Comparison of ENCODE assay signal across 7 mouse cellular contexts in genomic region chr17:31295892-31296781, GRCm38 (mm10). TPM values are rescaled to one million over a fixed set of nuclear protein-coding genes. Genes with fewer than 3 reads are reported as not detected.
DNase-seq lines count a peak whose midpoint lies in the region; ATAC-seq lines count a peak whose summit lies in the region.

No protein-coding gene starts in this region.

- H3K4me2 ChIP-seq in intestine, embryonic 16.5 days (ENCODE audit: low read depth, low read length) = peak overlapping the region; percentile 84
- H3K4me2 ChIP-seq in limb, embryonic 11.5 days (ENCODE audit: low read depth, severe bottlenecking) = peak overlapping the region; percentile 93
- H3K4me2 ChIP-seq in midbrain, embryonic 11.5 days = peak overlapping the region; percentile 98

- ATAC-seq in granulocyte monocyte progenitor cell, adult 5-6 weeks (replicated peaks; ENCODE audit: poor library complexity, severe bottlenecking) = peak; percentile 78
- ATAC-seq in intestine, embryonic 16.5 days = peak; percentile 89
- no peak for ATAC-seq in limb, embryonic 11.5 days (ENCODE audit: insufficient number of reproducible peaks, low FRiP score, low TSS enrichment, low read depth)
- ATAC-seq in midbrain, embryonic 11.5 days (ENCODE audit: low FRiP score) = peak; percentile 86

- H3K4me3 ChIP-seq in intestine, embryonic 16.5 days (ENCODE audit: low read length) = peak overlapping the region; percentile 59
- H3K4me3 ChIP-seq in limb, embryonic 11.5 days (ENCODE audit: low read depth, low read length) = peak overlapping the region; percentile 45
- H3K4me3 ChIP-seq in midbrain, embryonic 11.5 days (ENCODE audit: low read depth, low read length) = peak overlapping the region; percentile 59

- no peaks in the 10 kb centered on the region for H3K36me3 ChIP-seq in intestine, embryonic 16.5 days (ENCODE audit: control insufficient read depth, insufficient read depth, low read length)
- no peaks in the 10 kb centered on the region for H3K36me3 ChIP-seq in limb, embryonic 11.5 days (ENCODE audit: control insufficient read depth, insufficient read depth, low read length)
- no peaks in the 10 kb centered on the region for H3K36me3 ChIP-seq in midbrain, embryonic 11.5 days (ENCODE audit: control insufficient read depth, insufficient read depth, low read length)

- H3K27ac ChIP-seq in intestine, embryonic 16.5 days (ENCODE audit: low read length) = peak overlapping the region; percentile 77
- no peak overlapping the region for H3K27ac ChIP-seq in limb, embryonic 11.5 days (replicated peaks; ENCODE audit: low read depth, low read length)
- H3K27ac ChIP-seq in midbrain, embryonic 11.5 days (ENCODE audit: low read depth, low read length) = peak overlapping the region; percentile 22; the same call in 1 of the 2 replicates

- H3K27me3 ChIP-seq in intestine, embryonic 16.5 days (replicated peaks; ENCODE audit: control insufficient read depth, insufficient read depth, low read length) = no peaks in the 10 kb centered on the region
- H3K27me3 ChIP-seq in limb, embryonic 11.5 days (ENCODE audit: control insufficient read depth, insufficient read depth, low read length) = peaks cover 18% of the 10 kb centered on the region
- H3K27me3 ChIP-seq in midbrain, embryonic 11.5 days (ENCODE audit: control insufficient read depth, insufficient read depth, low read length) = peaks cover 20% of the 10 kb centered on the region

- 1% methylated on average over 67 of the region's 68 CpGs for WGBS in intestine, embryonic 16.5 days
- under 1% methylated on average over 55 of the region's 68 CpGs for WGBS in limb, embryonic 11.5 days
- WGBS in midbrain, embryonic 11.5 days = under 1% methylated on average over 65 of the region's 68 CpGs

- DNase-seq in adrenal gland, adult 8-10 months = peak; percentile 87
- DNase-seq in embryo, embryonic 11 days = peak; percentile 83
- DNase-seq in limb, embryonic 11.5 days (ENCODE audit: low spot score) = peak; percentile 70
- DNase-seq in midbrain, embryonic 11.5 days (ENCODE audit: low spot score, missing footprints) = peak; percentile 98
- peak; percentile 79 for DNase-seq in right cerebral cortex, postnatal 4 days

- H3K4me1 ChIP-seq in intestine, embryonic 16.5 days (ENCODE audit: control insufficient read depth, insufficient read depth, low read length) = peaks cover 18% of the 10 kb centered on the region
- H3K4me1 ChIP-seq in limb, embryonic 11.5 days (ENCODE audit: control insufficient read depth, insufficient read depth, low read length) = peaks cover 8% of the 10 kb centered on the region
- H3K4me1 ChIP-seq in midbrain, embryonic 11.5 days (ENCODE audit: control insufficient read depth, insufficient read depth, low read length) = peaks cover 10% of the 10 kb centered on the region

- H3K9me3 ChIP-seq in intestine, embryonic 16.5 days (ENCODE audit: control insufficient read depth, low read length) = no peaks in the 10 kb centered on the region
- no peaks in the 10 kb centered on the region for H3K9me3 ChIP-seq in limb, embryonic 11.5 days (ENCODE audit: control insufficient read depth, low read length)
- no peaks in the 10 kb centered on the region for H3K9me3 ChIP-seq in midbrain, embryonic 11.5 days (ENCODE audit: control insufficient read depth, low read length)

- peak overlapping the region; percentile 80 for H3K9ac ChIP-seq in intestine, embryonic 16.5 days (ENCODE audit: low read depth, low read length)
- H3K9ac ChIP-seq in limb, embryonic 11.5 days (ENCODE audit: low read length) = peak overlapping the region; percentile 1; the same call in 1 of the 2 replicates
- peak overlapping the region; percentile 77 for H3K9ac ChIP-seq in midbrain, embryonic 11.5 days (ENCODE audit: low read length)

RNA-seq across cellular contexts. Expression of gene Slc37a1, which starts 9.5 kb away (rescaled TPM):
- 10 to 100 TPM; 13.1 to 26.4 (median 22.5) TPM for total RNA-seq in adrenal gland, adult 8-10 months (2022)
- 6.2 and 8.0 TPM in 2 replicates for total RNA-seq in granulocyte monocyte progenitor cell, adult 5-6 weeks (2014; fragmentation: Nextera tagmentation)
- 7.4 and 8.4 TPM in 2 replicates for total RNA-seq in granulocyte monocyte progenitor cell, adult 5-6 weeks (2017)
- polyA plus RNA-seq in intestine, embryonic 16.5 days (2015; fragmentation: Nextera tagmentation; extraction: Ambion mirVana) = 21.1 and 21.5 TPM in 2 replicates
- polyA plus RNA-seq in limb, embryonic 11.5 days (2014; fragmentation: Nextera tagmentation; extraction: Ambion mirVana) = 1.7 and 1.8 TPM in 2 replicates
- 5.8 and 6.6 TPM in 2 replicates for polyA plus RNA-seq in midbrain, embryonic 11.5 days (2014; fragmentation: Nextera tagmentation; extraction: Ambion mirVana)

RNA-seq across cellular contexts. Expression of gene Rsph1, which starts 19.0 kb away (rescaled TPM):
- total RNA-seq in adrenal gland, adult 8-10 months (2022) = 10 to 100 TPM in 2 of 4 experiments, 1 to 10 TPM in 2; 3.9 to 14.9 (median 9.1) TPM
- total RNA-seq in granulocyte monocyte progenitor cell, adult 5-6 weeks (2014; fragmentation: Nextera tagmentation) = 3.6 TPM in 1 of 2 replicates, not detected in the other
- total RNA-seq in granulocyte monocyte progenitor cell, adult 5-6 weeks (2017) = 0.88 and 1.2 TPM in 2 replicates
- polyA plus RNA-seq in intestine, embryonic 16.5 days (2015; fragmentation: Nextera tagmentation; extraction: Ambion mirVana) = 0.88 and 0.94 TPM in 2 replicates
- polyA plus RNA-seq in limb, embryonic 11.5 days (2014; fragmentation: Nextera tagmentation; extraction: Ambion mirVana) = 0.44 and 0.73 TPM in 2 replicates
- 0.63 and 1.7 TPM in 2 replicates for polyA plus RNA-seq in midbrain, embryonic 11.5 days (2014; fragmentation: Nextera tagmentation; extraction: Ambion mirVana)

Comparison
In these comparisons a context has a peak if more than half of its experiments do, and no peak if none do; other contexts are left out.
1. H3K9ac ChIP-seq: peak in every context shown above with its lines; median percentile 80 in intestine, embryonic 16.5 days; 77 in midbrain, embryonic 11.5 days; 1 in limb, embryonic 11.5 days.